Mouse (Mus musculus) liver, postnatal 0 days (tissue): ENCODE results near the gene Ptpn6.

Source experiments
- CTCF ChIP-seq: sonication (generic); IDR thresholded peaks from 2 replicates; pipeline ENCODE4 v1.5.1; 2016; ENCODE audit warnings: antibody characterized with exemption, low read depth
- EP300 ChIP-seq: IDR thresholded peaks from 2 replicates; pipeline ENCODE4 v1.6.1; 2016; ENCODE audit warnings: antibody characterized with exemption, low read depth, mild to moderate bottlenecking

GRCm38 (mm10) chr6:124742839-124743514, 4.5 kb upstream of the Ptpn6 start:
- TF ChIP-seq CTCF: no peak
- no peak for TF ChIP-seq EP300
